Mouse (Mus musculus) lung, embryonic 16.5 days (tissue): ENCODE data around the gene Pcdh7. TPM values are rescaled to one million over a fixed set of nuclear protein-coding genes. Genes with fewer than 3 reads are reported as not detected.

Experiments used
- ATAC-seq: fragments of 200-750 bp; cut with Nextera tagmentation; 2 replicates; pipeline ENCODE4 v1.8.0; 2017; ENCODE audit warnings: low read depth, mild to moderate bottlenecking, moderate library complexity
- H3K27ac ChIP-seq: fragments of 300-500 bp; sonication (generic); 2 replicates; pipeline ENCODE4 v1.5.1; 2014; ENCODE audit warnings: mild to moderate bottlenecking, control low read depth, low read length
- H3K27me3 ChIP-seq: fragments of 300-500 bp; sonication (generic); 2 replicates; pipeline ENCODE4 v1.6.1; 2014; ENCODE audit warnings: low read depth, low read length, mixed read lengths; ENCODE audit not compliant: control insufficient read depth, insufficient read depth
- H3K36me3 ChIP-seq: fragments of 300-500 bp; sonication (generic); 2 replicates; pipeline ENCODE4 v1.6.1; 2014; ENCODE audit warnings: low read length; ENCODE audit not compliant: control insufficient read depth, insufficient read depth
- H3K4me1 ChIP-seq: fragments of 300-500 bp; sonication (generic); replicated peaks from 2 replicates; pipeline ENCODE4 v1.6.1; 2014; ENCODE audit warnings: low read length, mixed read lengths; ENCODE audit not compliant: control insufficient read depth, insufficient read depth
- H3K4me2 ChIP-seq: fragments of 300-500 bp; sonication (generic); 2 replicates; pipeline ENCODE4 v1.6.1; 2014; ENCODE audit warnings: low read depth, low read length, control low read depth
- H3K4me3 ChIP-seq: fragments of 300-500 bp; sonication (generic); 2 replicates; pipeline ENCODE4 v1.5.1; 2014; ENCODE audit warnings: mild to moderate bottlenecking, low read length, control low read depth
- H3K9ac ChIP-seq: fragments of 300-500 bp; sonication (generic); 2 replicates; pipeline ENCODE4 v1.6.1; 2014; ENCODE audit warnings: low read length, control low read depth
- H3K9me3 ChIP-seq: fragments of 300-500 bp; sonication (generic); 2 replicates; pipeline ENCODE4 v1.6.1; 2016; ENCODE audit warnings: low read length; ENCODE audit not compliant: control insufficient read depth
- WGBS: fragments of 180-500 bp; shearing (Covaris S2); extraction: QIAGEN DNeasy Blood & Tissue Kit; methylation state at CpG from one replicate; pipeline ENCODE4 v1.1.7; 2014; 5-methylcytosine and 5-hydroxymethylcytosine counted together
- polyA plus RNA-seq: library from polyadenylated mRNA; unstranded; fragments of >200 nt; fragmentation: Nextera tagmentation; extraction: Ambion mirVana; gene quantifications from 2 replicates; pipeline ENCODE4 v1.2.1, GENCODE M21; 2015

The Pcdh7 gene
- polyA plus RNA-seq, 1 experiment from 2014 or later, result 2.8 TPM

GRCm38 (mm10) chr5:57717238-57717905, 395 bp upstream of the Pcdh7 start:
- peak; percentile 32 for ATAC-seq
- Histone ChIP-seq H3K4me2 (peak overlapping the region; percentile 96), H3K27me3 (peaks cover 21% of the 10 kb centered on the region), H3K9me3 (no peaks in the 10 kb centered on the region), H3K4me1 (peaks cover 20% of the 10 kb centered on the region), H3K36me3 (no peaks in the 10 kb centered on the region), H3K9ac (peak overlapping the region; percentile 75), H3K27ac (peak overlapping the region; percentile 89), H3K4me3 (peak overlapping the region; percentile 72)
- WGBS, result under 1% methylated on average over 53 of the region's 53 CpGs

DNA sequence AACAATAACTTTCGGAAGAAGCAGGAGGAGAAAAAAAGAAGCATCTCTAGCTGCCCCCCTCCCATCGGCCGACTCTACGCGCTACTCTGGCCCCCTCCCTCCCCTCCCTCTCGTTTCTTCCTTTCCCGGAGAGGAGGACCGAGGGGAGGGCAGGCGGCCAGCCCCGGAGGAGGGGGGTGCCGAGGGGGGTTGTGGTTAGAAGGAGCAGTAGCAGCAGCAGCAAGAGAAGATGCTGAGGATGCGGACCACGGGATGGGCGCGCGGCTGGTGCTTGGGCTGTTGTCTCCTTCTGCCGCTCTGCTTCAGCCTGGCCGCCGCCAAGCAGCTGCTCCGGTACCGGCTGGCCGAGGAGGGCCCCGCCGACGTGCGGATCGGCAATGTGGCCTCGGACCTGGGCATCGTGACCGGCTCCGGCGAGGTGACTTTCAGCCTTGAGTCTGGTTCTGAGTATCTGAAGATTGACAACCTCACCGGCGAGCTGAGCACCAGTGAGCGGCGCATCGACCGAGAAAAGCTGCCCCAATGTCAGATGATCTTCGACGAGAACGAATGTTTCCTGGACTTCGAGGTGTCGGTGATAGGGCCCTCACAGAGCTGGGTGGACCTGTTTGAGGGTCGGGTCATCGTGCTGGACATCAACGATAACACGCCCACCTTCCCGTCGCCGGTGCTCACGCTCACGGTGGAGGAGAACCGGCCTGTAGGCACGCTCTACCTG, 1.3 kb downstream of the Pcdh7 start:
- Histone ChIP-seq H3K4me2 (peak overlapping the region; percentile 96), H3K9ac (peak overlapping the region; percentile 75), H3K4me3 (peak overlapping the region; percentile 72), H3K4me1 (peaks cover 20% of the 10 kb centered on the region), H3K27ac (no peak overlapping the region), H3K9me3 (no peaks in the 10 kb centered on the region), H3K27me3 (peaks cover 21% of the 10 kb centered on the region), H3K36me3 (no peaks in the 10 kb centered on the region)
- no peak for ATAC-seq
- WGBS, result under 1% methylated on average over 49 of the region's 54 CpGs

- Histone ChIP-seq H3K36me3 (no peaks in the 10 kb centered on the region), H3K4me2 (peak overlapping the region; percentile 96), H3K9ac (peak overlapping the region; percentile 75), H3K27me3 (peaks cover 21% of the 10 kb centered on the region), H3K27ac (no peak overlapping the region), H3K4me3 (peak overlapping the region; percentile 72), H3K4me1 (peaks cover 20% of the 10 kb centered on the region), H3K9me3 (no peaks in the 10 kb centered on the region)
- no peak for ATAC-seq
- under 1% methylated on average over 59 of the region's 59 CpGs for WGBS
These were observed 1.9 kb downstream of the Pcdh7 start for GRCm38 (mm10) chr5:57719594-57720185.

- Histone ChIP-seq H3K4me1 (peaks cover 20% of the 10 kb centered on the region), H3K4me3 (peak overlapping the region; percentile 72), H3K9ac (no peak overlapping the region; the same call in 1 of the 2 replicates), H3K9me3 (no peaks in the 10 kb centered on the region), H3K36me3 (no peaks in the 10 kb centered on the region), H3K27ac (no peak overlapping the region), H3K4me2 (peak overlapping the region; percentile 96), H3K27me3 (peaks cover 21% of the 10 kb centered on the region)
- no peak for ATAC-seq
- WGBS, result 6% methylated on average over 34 of the region's 34 CpGs
These were observed 2.6 kb downstream of the Pcdh7 start for GRCm38 (mm10) chr5:57720206-57720880.

GRCm38 (mm10) chr5:57721148-57721712, 3.5 kb downstream of the Pcdh7 start:
- H3K4me3 ChIP-seq, result peak overlapping the region; percentile 19
- peaks cover 21% of the 10 kb centered on the region for H3K27me3 ChIP-seq
- no peak overlapping the region for H3K9ac ChIP-seq
- H3K9me3 ChIP-seq, result no peaks in the 10 kb centered on the region
- WGBS, result 45% methylated on average over 8 of the region's 8 CpGs
- peaks cover 20% of the 10 kb centered on the region for H3K4me1 ChIP-seq
- H3K27ac ChIP-seq, result no peak overlapping the region
- ATAC-seq, result no peak
- no peaks in the 10 kb centered on the region for H3K36me3 ChIP-seq
- peak overlapping the region; percentile 17; the same call in 1 of the 2 replicates for H3K4me2 ChIP-seq

GRCm38 (mm10) chr5:57721927-57722326, 4.2 kb downstream of the Pcdh7 start:
- 23% methylated on average over 6 of the region's 6 CpGs for WGBS
- H3K4me3 ChIP-seq, result peak overlapping the region; percentile 19

GRCm38 (mm10) chr5:57733451-57733850, 15.7 kb downstream of the Pcdh7 start:
- ATAC-seq, result no peak
- H3K9ac ChIP-seq, result no peak overlapping the region
- no peaks in the 10 kb centered on the region for H3K9me3 ChIP-seq
- WGBS, result 62% methylated on average over 1 of the region's 1 CpGs
- H3K4me3 ChIP-seq, result no peak overlapping the region
- no peak overlapping the region for H3K4me2 ChIP-seq
- no peaks in the 10 kb centered on the region for H3K36me3 ChIP-seq
- H3K27ac ChIP-seq, result no peak overlapping the region
- no peaks in the 10 kb centered on the region for H3K27me3 ChIP-seq
- H3K4me1 ChIP-seq, result no peaks in the 10 kb centered on the region

More at GRCm38 (mm10) chr5:57721927-57722326, 4.2 kb downstream of the Pcdh7 start:
- Histone ChIP-seq H3K9me3 (no peaks in the 10 kb centered on the region), H3K27ac (no peak overlapping the region), H3K4me2 (peak overlapping the region; percentile 14; the same call in 1 of the 2 replicates), H3K36me3 (no peaks in the 10 kb centered on the region), H3K27me3 (peaks cover 21% of the 10 kb centered on the region), H3K4me1 (peaks cover 17% of the 10 kb centered on the region), H3K9ac (no peak overlapping the region)
- no peak for ATAC-seq

GRCm38 (mm10) chr5:57735723-57736122, 18.0 kb downstream of the Pcdh7 start:
- Histone ChIP-seq H3K36me3 (no peaks in the 10 kb centered on the region), H3K27me3 (no peaks in the 10 kb centered on the region), H3K9me3 (no peaks in the 10 kb centered on the region), H3K9ac (no peak overlapping the region), H3K4me3 (no peak overlapping the region), H3K27ac (no peak overlapping the region), H3K4me1 (no peaks in the 10 kb centered on the region), H3K4me2 (no peak overlapping the region)
- ATAC-seq, result no peak
- 84% methylated on average over 6 of the region's 6 CpGs for WGBS
